Mouse (Mus musculus) intestine, embryonic 14.5 days (tissue): Measurements from ENCODE around the gene 6430571L13Rik. TPM values are rescaled to one million over a fixed set of nuclear protein-coding genes. Genes with fewer than 3 reads are reported as not detected.
"Not testable (repeated sequence)": the region's sequence is repeated elsewhere in the genome, so short reads cannot be mapped to it uniquely, and the experiment has no call there.

ENCODE experiments used
- ATAC-seq: fragments of 200-750 bp; cut with Nextera tagmentation; replicated peaks from 2 replicates; pipeline ENCODE4 v1.8.0; 2017; ENCODE audit warnings: low read depth, moderate number of reproducible peaks, moderate TSS enrichment, moderate library complexity; ENCODE audit not compliant: low FRiP score, low TSS enrichment
- DNase-seq: peaks from one replicate; pipeline ENCODE4 v3.0.0-alpha.2; 2018; ENCODE audit warnings: low spot score
- H3K27ac ChIP-seq: fragments of 300-500 bp; sonication (generic); 2 replicates; pipeline ENCODE4 v1.5.1; 2014; ENCODE audit warnings: low read depth, mild to moderate bottlenecking, control low read depth
- H3K27me3 ChIP-seq: fragments of 300-500 bp; sonication (generic); replicated peaks from 2 replicates; pipeline ENCODE4 v1.6.1; 2014; ENCODE audit warnings: low read length, control low read depth; ENCODE audit not compliant: control insufficient read depth, insufficient read depth
- H3K36me3 ChIP-seq: fragments of 300-500 bp; sonication (generic); 2 replicates; pipeline ENCODE4 v1.6.1; 2014; ENCODE audit warnings: low read length, control low read depth; ENCODE audit not compliant: control insufficient read depth, insufficient read depth
- H3K4me1 ChIP-seq: fragments of 300-500 bp; sonication (generic); replicated peaks from 2 replicates; pipeline ENCODE4 v1.6.1; 2014; ENCODE audit warnings: low read length, control low read depth, mixed read lengths; ENCODE audit not compliant: control insufficient read depth, insufficient read depth
- H3K4me2 ChIP-seq: fragments of 300-500 bp; sonication (generic); 2 replicates; pipeline ENCODE4 v1.6.1; 2014; ENCODE audit warnings: low read length
- H3K4me3 ChIP-seq: fragments of 300-500 bp; sonication (generic); 2 replicates; pipeline ENCODE4 v1.5.1; 2014; ENCODE audit warnings: low read depth, low read length, control low read depth, mixed read lengths
- H3K9ac ChIP-seq: fragments of 300-500 bp; sonication (generic); 2 replicates; pipeline ENCODE4 v1.6.1; 2014; ENCODE audit warnings: mild to moderate bottlenecking, low read length
- H3K9me3 ChIP-seq: fragments of 300-500 bp; sonication (generic); 2 replicates; pipeline ENCODE4 v1.6.1; 2016; ENCODE audit warnings: low read length, control low read depth; ENCODE audit not compliant: control insufficient read depth
- WGBS: fragments of 180-500 bp; shearing (Covaris S2); extraction: QIAGEN DNeasy Blood & Tissue Kit; methylation state at CpG from one replicate; pipeline ENCODE4 v1.1.7; 2014; 5-methylcytosine and 5-hydroxymethylcytosine counted together
- polyA plus RNA-seq: library from polyadenylated mRNA; unstranded; fragments of >200 nt; fragmentation: Nextera tagmentation; extraction: Ambion mirVana; gene quantifications from 2 replicates; pipeline ENCODE4 v1.2.1, GENCODE M21; 2014

6430571L13Rik gene
- polyA plus RNA-seq, 1 experiment from 2014 or later: 0.31 TPM

DNA sequence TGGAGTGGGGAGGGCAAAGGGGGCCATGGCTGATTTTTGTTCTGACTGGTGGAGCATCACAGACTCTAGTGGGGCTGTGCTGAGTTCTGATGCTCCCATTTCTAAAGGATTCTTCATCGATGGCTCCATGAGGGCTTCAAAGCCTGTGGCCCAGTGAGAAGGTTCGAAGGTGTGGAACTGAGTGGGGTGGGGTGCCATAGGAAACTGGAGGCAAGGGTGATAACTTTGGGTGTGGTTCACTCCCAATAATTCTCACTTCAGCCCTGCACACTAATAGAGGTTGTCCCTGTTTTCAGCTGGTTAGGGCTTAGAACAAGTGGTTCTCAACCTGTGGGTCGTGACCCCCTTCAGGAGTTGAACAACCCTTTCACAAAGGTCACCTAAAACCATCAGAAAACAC is 36.0 kb upstream of the 6430571L13Rik start:
- Histone ChIP-seq H3K4me1 (peaks cover 4% of the 10 kb centered on the region; the same call in 1 of the 2 replicates), H3K9ac (no peak overlapping the region), H3K27me3 (no peaks in the 10 kb centered on the region), H3K4me2 (no peak overlapping the region), H3K9me3 (no peaks in the 10 kb centered on the region), H3K27ac (no peak overlapping the region), H3K36me3 (peaks cover 23% of the 10 kb centered on the region), H3K4me3 (no peak overlapping the region)
- ATAC-seq (no peak), DNase-seq (no peak)
- 91% methylated on average over 3 of the region's 3 CpGs for WGBS

DNA sequence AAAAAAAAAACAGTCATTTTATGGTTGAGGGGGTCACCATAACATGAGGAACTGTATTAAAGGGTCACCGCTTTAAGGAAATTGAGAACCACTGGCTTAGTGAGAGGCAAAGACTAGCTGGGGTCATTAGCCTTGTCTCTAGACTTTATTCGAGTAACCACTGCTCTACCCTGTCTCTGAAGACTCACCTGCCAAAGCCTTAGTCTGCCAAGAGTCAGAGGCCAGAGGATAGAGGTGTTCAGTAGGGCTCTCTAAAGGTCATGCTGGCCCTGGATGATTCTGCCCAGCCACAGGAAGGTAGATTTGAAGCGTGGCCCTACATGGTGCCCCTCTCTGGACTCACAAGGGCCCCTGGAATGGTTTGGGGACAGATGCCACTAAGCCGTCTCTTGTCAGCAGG is 35.4 kb upstream of the 6430571L13Rik start:
- Histone ChIP-seq H3K36me3 (peaks cover 23% of the 10 kb centered on the region), H3K4me3 (no peak overlapping the region), H3K9ac (no peak overlapping the region), H3K4me2 (no peak overlapping the region), H3K27ac (peak overlapping the region; percentile 8; the same call in 1 of the 2 replicates), H3K27me3 (no peaks in the 10 kb centered on the region), H3K9me3 (no peaks in the 10 kb centered on the region), H3K4me1 (peaks cover 4% of the 10 kb centered on the region; the same call in 1 of the 2 replicates)
- WGBS: 86% methylated on average over 4 of the region's 4 CpGs
- ATAC-seq (no peak), DNase-seq (no peak)

DNA sequence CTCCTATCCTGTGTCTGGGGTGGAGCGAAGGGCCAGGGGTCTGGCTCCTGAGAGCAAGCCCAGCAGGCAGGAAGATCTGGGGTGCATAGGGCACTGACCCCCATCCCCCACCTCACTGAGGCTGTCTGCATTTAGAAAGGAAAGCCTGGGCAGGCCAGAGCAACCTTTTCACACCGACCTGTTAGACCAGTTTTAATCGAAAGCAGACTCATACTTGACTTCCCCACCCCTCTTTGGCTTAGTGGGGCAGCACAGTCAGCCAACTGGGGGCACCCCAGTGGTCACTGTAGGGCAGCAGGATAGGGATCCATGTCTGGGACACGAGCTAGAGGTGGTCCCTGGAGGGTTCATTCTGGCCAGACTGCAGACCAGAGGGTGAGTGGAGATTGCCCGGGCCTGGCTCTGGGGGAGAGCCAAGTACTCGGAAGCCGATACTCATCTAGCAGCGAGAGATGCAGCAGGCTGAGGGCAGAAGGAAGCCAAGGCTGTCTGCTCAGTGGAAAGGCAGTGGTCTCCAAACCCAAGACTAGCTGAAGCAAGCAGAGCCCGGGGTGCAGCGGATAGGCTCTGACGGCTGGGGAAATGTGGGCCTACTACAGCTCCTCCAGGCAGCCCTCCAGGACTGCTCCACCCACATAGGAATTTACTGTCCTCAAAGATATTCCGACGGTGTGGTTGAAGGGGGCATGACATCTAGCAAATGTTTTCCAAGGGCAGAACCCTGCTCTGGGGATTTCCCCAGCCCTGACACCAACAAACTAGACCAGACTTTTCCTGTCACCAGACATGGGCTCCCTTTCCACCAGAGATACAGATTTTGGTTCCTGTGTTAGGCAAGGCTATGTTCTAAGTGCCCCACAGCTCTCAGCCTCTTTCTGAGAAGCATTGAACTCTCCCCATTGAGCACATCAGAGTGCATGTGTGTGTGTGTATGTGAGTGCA is 34.5 kb upstream of the 6430571L13Rik start:
- Histone ChIP-seq H3K27me3 (no peaks in the 10 kb centered on the region), H3K4me3 (no peak overlapping the region), H3K9me3 (no peaks in the 10 kb centered on the region), H3K4me1 (peaks cover 4% of the 10 kb centered on the region; the same call in 1 of the 2 replicates), H3K36me3 (peaks cover 15% of the 10 kb centered on the region), H3K4me2 (no peak overlapping the region), H3K9ac (no peak overlapping the region), H3K27ac (peak overlapping the region; percentile 8; the same call in 1 of the 2 replicates)
- ATAC-seq: peak; percentile 41; the same call in 1 of the 2 replicates
- 56% methylated on average over 13 of the region's 13 CpGs for WGBS
- DNase-seq: peak; percentile 68

DNA sequence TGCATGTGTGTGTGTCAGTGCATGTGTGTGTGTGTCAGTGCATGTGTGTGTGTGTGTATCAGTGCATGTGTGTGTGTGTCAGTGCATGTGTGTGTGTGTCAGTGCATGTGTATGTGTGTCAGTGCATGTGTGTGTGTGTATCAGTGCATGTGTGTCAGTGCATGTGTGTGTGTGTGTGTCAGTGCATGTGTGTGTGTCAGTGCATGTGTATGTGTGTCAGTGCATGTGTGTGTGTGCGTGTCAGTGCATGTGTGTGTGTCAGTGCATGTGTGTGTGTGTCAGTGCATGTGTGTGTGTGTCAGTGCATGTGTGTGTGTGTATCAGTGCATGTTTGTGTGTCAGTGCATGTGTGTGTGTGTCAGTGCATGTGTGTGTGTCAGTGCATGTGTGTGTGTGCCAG is 33.7 kb upstream of the 6430571L13Rik start:
- H3K27me3 ChIP-seq, H3K9me3 ChIP-seq, H3K4me3 ChIP-seq, DNase-seq, H3K27ac ChIP-seq, ATAC-seq, H3K36me3 ChIP-seq, H3K9ac ChIP-seq, H3K4me2 ChIP-seq, H3K4me1 ChIP-seq: not testable (repeated sequence)
- 89% methylated on average over 1 of the region's 1 CpGs for WGBS

DNA sequence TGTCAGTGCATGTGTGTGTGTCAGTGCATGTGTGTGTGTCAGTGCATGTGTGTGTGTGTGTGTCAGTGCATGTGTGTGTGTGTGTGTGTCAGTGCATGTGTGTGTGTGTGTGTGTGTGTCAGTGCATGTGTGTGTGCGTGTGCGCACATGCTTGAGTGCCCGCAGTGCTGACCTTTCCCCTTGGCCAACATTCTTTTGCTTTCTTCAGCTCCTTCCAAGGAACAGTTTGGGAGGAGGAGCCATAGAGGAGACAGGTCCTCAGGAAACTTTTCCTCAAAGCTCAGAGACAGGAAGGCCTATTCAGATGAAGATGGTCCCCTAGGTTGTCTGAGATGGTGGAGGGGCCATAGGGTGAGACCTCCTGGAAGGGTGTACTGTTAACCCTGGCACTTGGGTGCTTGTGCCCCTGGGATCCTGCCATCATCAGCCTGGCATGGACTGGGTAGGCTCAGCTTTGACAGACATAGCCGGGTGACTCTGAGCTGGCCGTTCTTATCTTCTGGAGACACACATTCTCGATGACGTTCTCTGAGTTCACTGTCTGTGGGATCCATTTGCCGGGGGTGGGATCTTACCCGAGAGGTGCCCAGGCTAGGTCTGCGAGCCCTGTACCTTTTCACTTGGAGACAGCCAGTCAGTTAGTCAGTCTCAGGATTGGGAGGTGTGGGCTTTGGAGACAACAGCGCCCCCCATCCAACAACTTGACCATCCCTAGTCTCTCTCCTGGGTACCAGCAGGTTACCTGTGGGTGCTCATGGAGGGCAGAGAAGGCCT is 33.1 kb upstream of the 6430571L13Rik start:
- Histone ChIP-seq H3K4me1 (peaks cover 4% of the 10 kb centered on the region; the same call in 1 of the 2 replicates), H3K9me3 (no peaks in the 10 kb centered on the region), H3K4me3 (no peak overlapping the region), H3K9ac (no peak overlapping the region), H3K27ac (peak overlapping the region; percentile 24; the same call in 1 of the 2 replicates), H3K27me3 (no peaks in the 10 kb centered on the region), H3K36me3 (0 out of 2 replicates have a peak, but pooled peaks cover under 1% of the 10 kb centered on the region), H3K4me2 (0 out of 2 replicates have a peak overlapping the region, but pooled peaks have one; percentile 12)
- DNase-seq (no peak), ATAC-seq (peak; percentile 17; the same call in 1 of the 2 replicates)
- WGBS: 75% methylated on average over 11 of the region's 11 CpGs

DNA sequence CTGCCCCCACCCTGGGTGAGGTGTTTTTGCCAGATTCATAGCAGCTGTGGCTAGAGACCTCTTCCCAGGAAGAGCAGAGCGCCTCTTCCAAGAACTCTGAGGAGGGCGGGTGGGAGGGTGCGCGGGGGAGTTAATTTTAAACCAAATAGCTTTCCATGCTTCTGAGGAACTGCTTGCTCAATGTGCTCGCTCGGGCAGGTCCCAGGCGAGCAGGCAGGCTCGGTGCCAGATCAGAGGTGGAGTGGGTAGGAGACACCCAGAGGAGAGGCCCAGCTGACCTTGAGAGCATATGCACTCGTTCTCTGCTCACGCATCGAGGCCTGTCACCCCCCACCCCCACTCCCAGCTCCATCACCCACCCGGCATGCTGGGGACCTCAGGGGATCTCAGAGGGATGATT is 32.5 kb upstream of the 6430571L13Rik start:
- Histone ChIP-seq H3K4me2 (0 out of 2 replicates have a peak overlapping the region, but pooled peaks have one; percentile 12), H3K9me3 (no peaks in the 10 kb centered on the region), H3K4me1 (peaks cover 6% of the 10 kb centered on the region; the same call in 1 of the 2 replicates), H3K27me3 (no peaks in the 10 kb centered on the region), H3K4me3 (no peak overlapping the region), H3K9ac (no peak overlapping the region), H3K36me3 (no peaks in the 10 kb centered on the region), H3K27ac (peak overlapping the region; percentile 24)
- ATAC-seq: peak; percentile 53; the same call in 1 of the 2 replicates
- peak; percentile 68 for DNase-seq
- WGBS: 30% methylated on average over 12 of the region's 12 CpGs

DNA sequence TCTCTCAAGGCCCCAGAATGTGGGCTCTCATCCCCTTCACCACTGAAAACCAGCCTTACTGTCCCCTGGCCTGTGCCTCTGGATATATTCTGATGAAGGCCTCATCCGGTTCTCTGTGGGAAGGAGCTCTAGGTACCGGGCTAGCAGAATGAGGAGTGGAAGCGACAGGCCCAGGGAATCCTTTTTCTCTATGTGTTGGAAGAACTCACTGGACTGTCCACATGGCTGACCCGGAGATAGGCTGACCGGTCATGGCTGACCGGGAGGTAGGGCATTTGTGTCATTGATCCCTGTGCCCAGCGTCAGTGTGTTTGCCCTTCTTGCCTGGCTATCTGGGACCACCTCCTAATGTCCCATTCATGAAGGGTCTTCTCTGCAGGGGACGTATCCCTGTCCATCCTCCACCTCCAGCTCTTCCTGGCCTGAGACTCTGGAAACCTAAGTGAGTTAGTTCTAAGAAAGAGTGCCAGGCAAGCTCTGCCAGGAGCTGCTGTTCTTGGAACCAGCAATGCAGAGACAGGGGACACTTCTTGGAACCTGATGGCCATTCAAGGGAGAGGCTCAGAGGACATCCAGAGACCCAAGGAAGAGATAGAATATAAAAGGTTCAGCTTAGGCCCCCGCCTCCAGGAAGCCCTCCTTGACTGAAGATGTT is 31.9 kb upstream of the 6430571L13Rik start:
- WGBS: 86% methylated on average over 9 of the region's 9 CpGs
- no peak overlapping the region for H3K4me2 ChIP-seq

DNA sequence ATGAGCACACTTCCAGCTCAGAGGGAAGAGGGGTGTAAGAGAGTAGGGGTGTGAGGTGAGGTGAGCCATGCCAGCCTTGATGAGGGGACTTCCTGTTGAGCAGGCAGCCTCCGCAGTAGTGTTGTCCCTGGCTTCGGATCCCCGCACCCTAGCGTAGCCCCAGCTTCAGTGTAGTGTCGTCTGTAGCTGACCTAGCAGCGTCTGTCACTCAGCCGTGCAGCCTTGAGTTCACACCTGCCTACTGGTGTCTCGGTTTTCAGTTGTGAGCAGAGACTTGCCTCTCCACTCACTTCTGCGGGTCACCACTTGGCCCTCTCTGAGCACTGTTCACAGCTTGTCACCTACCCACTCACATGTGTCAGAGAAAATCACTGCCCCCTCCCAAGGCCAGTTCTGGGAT is 31.2 kb upstream of the 6430571L13Rik start:
- Histone ChIP-seq H3K27ac (no peak overlapping the region), H3K4me1 (peaks cover 10% of the 10 kb centered on the region; the same call in 1 of the 2 replicates), H3K36me3 (no peaks in the 10 kb centered on the region), H3K4me3 (no peak overlapping the region), H3K9ac (no peak overlapping the region), H3K27me3 (no peaks in the 10 kb centered on the region), H3K4me2 (no peak overlapping the region), H3K9me3 (no peaks in the 10 kb centered on the region)
- ATAC-seq: no peak
- 81% methylated on average over 9 of the region's 9 CpGs for WGBS
- no peak for DNase-seq

More for the DNA sequence above, 31.9 kb upstream of the 6430571L13Rik start:
- no peak for ATAC-seq
- DNase-seq: no peak
- Histone ChIP-seq H3K4me3 (no peak overlapping the region), H3K27ac (peak overlapping the region; percentile 24), H3K27me3 (no peaks in the 10 kb centered on the region), H3K36me3 (no peaks in the 10 kb centered on the region), H3K9me3 (no peaks in the 10 kb centered on the region), H3K4me1 (peaks cover 10% of the 10 kb centered on the region; the same call in 1 of the 2 replicates), H3K9ac (no peak overlapping the region)
